Mouse (Mus musculus) C2C12 (cell line): ENCODE data around the gene Cxcr1. TPM values are rescaled to one million over a fixed set of nuclear protein-coding genes. Genes with fewer than 3 reads are reported as not detected.

Source experiments
- H3K27me3 ChIP-seq: one replicate; pipeline ENCODE4 v1.6.1; 2011; ENCODE audit not compliant: control insufficient read depth, insufficient read depth, insufficient read length
- H3K36me3 ChIP-seq: one replicate; pipeline ENCODE4 v1.6.1; 2011; ENCODE audit not compliant: control insufficient read depth, insufficient read depth
- H3K4me3 ChIP-seq: one replicate; pipeline ENCODE4 v1.5.1; 2011; ENCODE audit warnings: mild to moderate bottlenecking, control low read depth; ENCODE audit not compliant: poor library complexity, insufficient read depth, severe bottlenecking
- H3K79me2 ChIP-seq: one replicate; pipeline ENCODE4 v1.6.1; 2011; ENCODE audit not compliant: control insufficient read depth, insufficient read depth
- H3K79me3 ChIP-seq: one replicate; pipeline ENCODE4 v1.6.1; 2011; ENCODE audit warnings: low read depth, control low read depth
- H3ac ChIP-seq: one replicate; pipeline ENCODE3; 2011; ENCODE audit warnings: low read depth; ENCODE audit not compliant: control insufficient read depth, insufficient read length
- CEBPB ChIP-seq: IDR thresholded peaks from one replicate; pipeline ENCODE4 v1.6.1; 2011; ENCODE audit warnings: low read depth, mild to moderate bottlenecking, control low read depth, moderate library complexity
- CTCF ChIP-seq: IDR thresholded peaks from one replicate; pipeline ENCODE4 v1.5.1; 2011; ENCODE audit not compliant: control insufficient read depth, insufficient read depth, insufficient read length
- FOSL1 ChIP-seq: IDR thresholded peaks from one replicate; pipeline ENCODE4 v1.8.0; 2011; ENCODE audit warnings: mild to moderate bottlenecking, low read length; ENCODE audit not compliant: poor library complexity, insufficient read depth, severe bottlenecking
- MAX ChIP-seq: IDR thresholded peaks from one replicate; pipeline ENCODE4 v1.6.1; 2011; ENCODE audit warnings: mild to moderate bottlenecking, control low read depth
- MYOD1 ChIP-seq: IDR thresholded peaks from one replicate; pipeline ENCODE4 v1.6.1; 2011; ENCODE audit warnings: low read depth; ENCODE audit not compliant: control insufficient read depth, insufficient read length
- MYOG ChIP-seq: IDR thresholded peaks from one replicate; pipeline ENCODE4 v1.6.1; 2011; ENCODE audit not compliant: control insufficient read depth, insufficient read length; ENCODE audit errors: extremely low read depth
- USF1 ChIP-seq: IDR thresholded peaks from one replicate; pipeline ENCODE4 v1.6.1; 2011; ENCODE audit warnings: low read depth, mild to moderate bottlenecking, control low read depth, moderate library complexity
- polyA plus RNA-seq: library from polyadenylated mRNA; unstranded; fragments of >200 nt; fragmentation: generic; extraction: Trizol; gene quantifications from one replicate; pipeline ENCODE4 v1.2.1, GENCODE M21; 2012; ENCODE audit warnings: missing spikeins

Cxcr1 gene
- polyA plus RNA-seq, 1 experiment = not detected

GRCm38 (mm10) chr1:74237671-74238070, 43.2 kb upstream of the Cxcr1 start:
- TF ChIP-seq MYOD1 (no peak), CEBPB (no peak), MAX (no peak), FOSL1 (no peak), USF1 (no peak), MYOG (no peak), CTCF (no peak)
- Histone ChIP-seq H3K27me3 (no peaks in the 10 kb centered on the region), H3K4me3 (peak overlapping the region; percentile 92), H3ac (peak overlapping the region; percentile 68), H3K36me3 (peaks cover 6% of the 10 kb centered on the region), H3K79me3 (peaks cover 58% of the 10 kb centered on the region), H3K79me2 (peaks cover 63% of the 10 kb centered on the region)

GRCm38 (mm10) chr1:74236590-74237317, 42.3 kb upstream of the Cxcr1 start:
- H3K4me3 ChIP-seq = peak overlapping the region; percentile 92
- H3K79me3 ChIP-seq = peaks cover 49% of the 10 kb centered on the region
- peak overlapping the region; percentile 83 for H3ac ChIP-seq
- H3K79me2 ChIP-seq = peaks cover 54% of the 10 kb centered on the region
- no peak for TF ChIP-seq USF1
- peak; percentile 12 for TF ChIP-seq MAX
- no peaks in the 10 kb centered on the region for H3K27me3 ChIP-seq
- no peaks in the 10 kb centered on the region for H3K36me3 ChIP-seq

GRCm38 (mm10) chr1:74235938-74236589, 41.6 kb upstream of the Cxcr1 start, which contains the start of gene Arpc2:
Arpc2 (plus strand) TSS chr1:74236084.
- H3K79me3 ChIP-seq = peaks cover 43% of the 10 kb centered on the region
- no peaks in the 10 kb centered on the region for H3K36me3 ChIP-seq
- H3ac ChIP-seq = peak within 1 kb of the TSS; percentile 83
- peaks cover 47% of the 10 kb centered on the region for H3K79me2 ChIP-seq
- TF ChIP-seq MAX (no peak), USF1 (no peak), CEBPB (no peak), CTCF (no peak), FOSL1 (no peak), MYOG (no peak), MYOD1 (no peak)
- H3K4me3 ChIP-seq = peak within 1 kb of the TSS; percentile 92
- no peaks in the 10 kb centered on the region for H3K27me3 ChIP-seq

GRCm38 (mm10) chr1:74230992-74231391, 36.6 kb upstream of the Cxcr1 start:
- no peaks in the 10 kb centered on the region for H3K79me3 ChIP-seq
- no peak overlapping the region for H3K4me3 ChIP-seq
- no peak for TF ChIP-seq MYOG
- TF ChIP-seq USF1 = no peak
- no peaks in the 10 kb centered on the region for H3K79me2 ChIP-seq
- H3ac ChIP-seq = no peak overlapping the region
- no peaks in the 10 kb centered on the region for H3K36me3 ChIP-seq
- no peaks in the 10 kb centered on the region for H3K27me3 ChIP-seq

- no peaks in the 10 kb centered on the region for H3K79me2 ChIP-seq
- no peak overlapping the region for H3K4me3 ChIP-seq
- H3K79me3 ChIP-seq = no peaks in the 10 kb centered on the region
- TF ChIP-seq USF1 (no peak), MAX (no peak), MYOG (no peak), CEBPB (no peak), FOSL1 (no peak), CTCF (no peak)
- no peak overlapping the region for H3ac ChIP-seq
- no peaks in the 10 kb centered on the region for H3K36me3 ChIP-seq
- no peaks in the 10 kb centered on the region for H3K27me3 ChIP-seq
Observed at GRCm38 (mm10) chr1:74229942-74230341, 35.5 kb upstream of the Cxcr1 start.

- no peak overlapping the region for H3ac ChIP-seq
- H3K27me3 ChIP-seq = no peaks in the 10 kb centered on the region
- H3K4me3 ChIP-seq = no peak overlapping the region
- H3K79me2 ChIP-seq = no peaks in the 10 kb centered on the region
- TF ChIP-seq CEBPB (no peak), MAX (no peak), MYOD1 (no peak), USF1 (no peak), CTCF (no peak), MYOG (no peak), FOSL1 (no peak)
- no peaks in the 10 kb centered on the region for H3K36me3 ChIP-seq
- H3K79me3 ChIP-seq = no peaks in the 10 kb centered on the region
Observed at GRCm38 (mm10) chr1:74227317-74227716, 32.9 kb upstream of the Cxcr1 start.
